Mouse (Mus musculus): Measurements from ENCODE around the gene Chga.

Gene Chga

GRCm38 (mm10) chr12:102554721-102555516, at the start of gene Chga:
Chga (plus strand) TSS chr12:102554969.
- DNase-seq: peak; percentile 54 to 60

DNA sequence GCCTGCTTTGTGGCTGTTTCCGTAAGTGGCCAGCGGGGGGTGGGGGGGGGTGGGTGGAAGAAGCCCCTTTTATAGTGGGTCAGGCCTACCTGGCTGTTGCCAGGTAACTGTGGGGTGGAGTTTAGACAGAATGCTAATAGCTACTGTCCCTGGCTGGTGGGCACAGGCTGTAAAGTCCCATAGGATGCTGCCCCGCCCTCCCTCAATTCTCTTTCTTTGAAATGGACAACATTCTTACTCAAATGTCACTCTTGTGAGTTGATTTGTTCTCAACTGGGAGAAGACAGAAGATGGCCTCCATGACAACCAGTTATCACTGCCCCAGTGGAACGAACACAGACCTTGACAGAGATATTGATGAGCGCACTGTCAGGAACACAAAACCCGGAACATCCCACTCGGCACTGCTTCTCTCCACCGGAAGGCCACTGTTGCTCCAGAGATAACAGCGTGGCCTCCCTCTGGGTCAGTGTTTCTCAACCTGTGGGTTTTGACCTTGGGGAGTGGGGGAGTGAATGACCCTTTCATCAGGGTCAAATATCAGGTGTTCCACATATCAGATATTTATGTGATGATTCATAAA, 49.5 kb upstream of the Chga start:
- no peak for DNase-seq

DNA sequence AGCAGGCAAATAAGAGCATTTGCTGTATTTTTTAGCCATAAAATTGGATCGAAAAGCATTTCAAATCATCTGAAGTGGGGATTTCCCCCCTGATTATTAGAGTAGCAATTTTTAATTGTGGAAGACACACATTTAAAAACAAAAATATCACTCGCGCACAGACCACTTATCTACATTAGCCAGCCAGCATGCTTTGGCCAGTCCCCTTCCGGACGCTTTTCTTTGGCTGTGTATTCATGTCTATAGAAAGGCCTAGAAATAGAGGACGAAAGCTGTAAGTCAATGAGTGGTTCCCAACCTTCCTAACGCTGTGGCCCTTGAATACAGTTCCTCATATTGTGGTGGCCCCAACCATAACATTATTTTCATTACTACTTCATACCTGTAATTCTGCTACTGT, 48.8 kb upstream of the Chga start:
- no peak for DNase-seq

DNA sequence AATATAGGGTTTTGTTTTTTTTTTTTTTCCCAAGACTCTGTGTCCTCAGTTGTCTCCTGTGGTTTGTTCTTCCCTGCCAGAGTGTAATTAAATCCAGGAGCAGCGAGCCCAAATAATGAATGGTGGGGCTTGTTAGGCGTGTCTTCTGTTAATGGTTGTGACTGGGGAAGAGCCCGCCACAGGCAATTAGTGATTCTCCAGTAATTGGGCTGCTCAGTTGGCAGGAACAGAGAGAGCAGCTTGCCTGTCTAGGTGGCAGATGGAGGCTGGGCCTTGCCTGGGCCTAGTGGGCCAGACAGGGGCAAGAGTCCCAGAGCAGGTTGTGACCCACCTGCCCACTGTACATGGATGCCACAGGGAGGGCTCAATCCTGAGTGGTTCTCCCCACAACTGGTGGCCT, 43.4 kb upstream of the Chga start:
- DNase-seq: no peak

GRCm38 (mm10) chr12:102514151-102514550, 40.6 kb upstream of the Chga start:
- DNase-seq: no peak

GRCm38 (mm10) chr12:102514751-102515150, 40.0 kb upstream of the Chga start:
- DNase-seq: no peak

- DNase-seq: no peak
These were observed 38.6 kb upstream of the Chga start for GRCm38 (mm10) chr12:102516151-102516550.

DNA sequence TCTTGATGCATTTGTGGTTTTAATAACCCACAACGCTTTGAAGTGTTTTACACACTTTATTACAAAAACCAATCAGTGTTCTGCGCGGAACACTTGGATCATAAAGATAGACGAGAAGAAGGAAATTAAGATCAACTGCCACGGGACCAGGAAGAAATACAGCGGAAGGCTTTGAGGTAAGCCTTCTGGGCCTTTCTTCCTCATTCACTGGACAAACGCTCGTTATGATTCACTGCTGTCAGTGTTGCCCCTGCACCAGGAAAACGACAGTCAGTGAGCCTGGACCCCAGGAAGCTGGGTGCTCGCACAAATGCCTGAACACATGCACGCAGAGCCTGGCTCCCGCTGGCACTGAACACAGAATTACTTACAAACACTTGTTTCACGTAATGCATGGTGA, 37.1 kb upstream of the Chga start:
- DNase-seq: no peak

GRCm38 (mm10) chr12:102519929-102520720, 34.6 kb upstream of the Chga start:
- DNase-seq: no peak

GRCm38 (mm10) chr12:102521777-102522319, 32.9 kb upstream of the Chga start:
- no peak for DNase-seq

- no peak for DNase-seq
These were observed 30.6 kb upstream of the Chga start for GRCm38 (mm10) chr12:102524216-102524615.

DNA sequence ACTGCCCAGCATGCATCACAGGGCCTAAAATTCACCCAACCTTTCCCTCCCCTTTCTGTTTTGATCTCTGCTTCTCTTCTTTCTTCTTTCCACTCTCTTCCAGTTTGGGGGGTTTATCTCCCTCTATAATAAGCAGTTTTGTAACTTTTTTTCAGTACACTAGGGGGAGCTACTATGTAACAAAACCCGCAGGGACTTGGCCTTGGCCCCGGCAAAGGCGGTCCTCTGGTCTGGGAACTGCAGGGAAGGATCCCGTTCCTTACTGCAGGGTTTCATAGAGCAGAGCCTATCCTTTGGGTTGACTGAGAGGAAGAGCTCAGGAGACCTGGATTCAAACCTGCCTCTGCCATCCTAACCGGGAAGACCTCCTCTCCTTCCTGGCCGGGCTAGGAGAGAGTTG, 30.0 kb upstream of the Chga start:
- no peak for DNase-seq

GRCm38 (mm10) chr12:102527989-102528388, 26.8 kb upstream of the Chga start:
- no peak for DNase-seq

- no peak for DNase-seq
These were observed 19.0 kb upstream of the Chga start for GRCm38 (mm10) chr12:102535796-102536195.

DNA sequence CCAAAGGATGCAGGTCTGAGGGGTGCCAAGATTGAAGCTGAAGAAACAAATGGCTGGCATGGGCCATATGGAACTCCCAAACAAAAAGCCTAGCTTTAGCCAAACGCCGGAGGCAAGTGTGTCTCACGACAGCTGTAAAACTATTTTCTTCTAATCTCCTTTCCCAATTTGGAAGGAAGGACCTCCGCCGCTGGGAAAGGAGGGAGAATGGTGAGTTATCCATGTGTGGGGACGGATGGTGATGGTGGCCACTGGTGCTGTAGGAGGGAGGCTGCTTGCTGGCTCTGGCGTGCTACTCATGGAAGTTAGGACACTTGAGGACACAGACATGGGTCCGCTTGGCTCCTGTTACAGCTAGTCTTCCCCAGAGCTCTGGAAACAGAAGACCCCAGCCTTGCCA, 14.5 kb upstream of the Chga start:
- DNase-seq: no peak

DNA sequence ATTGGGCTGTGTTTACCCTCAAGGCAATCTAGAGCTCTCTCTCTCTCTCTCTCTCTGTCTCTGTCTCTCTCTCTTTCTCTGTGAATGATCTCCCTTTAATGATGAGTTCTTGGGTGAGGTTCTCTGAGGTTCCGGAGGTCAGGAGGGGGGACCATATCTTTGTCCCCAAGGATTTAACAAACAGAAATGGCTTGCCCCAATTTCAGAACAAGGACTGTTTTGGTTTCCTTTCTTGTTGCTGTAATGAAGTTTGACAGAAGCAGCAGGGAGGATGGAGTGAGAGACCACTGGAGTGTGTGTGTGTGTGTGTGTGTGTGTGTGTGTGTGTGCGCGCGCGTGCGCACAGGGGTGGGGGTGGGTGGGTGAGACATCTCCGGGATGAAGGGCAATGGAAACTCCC, 13.6 kb upstream of the Chga start:
- DNase-seq: no peak

- DNase-seq: no peak
These were observed 9.6 kb upstream of the Chga start for GRCm38 (mm10) chr12:102545122-102545521.

GRCm38 (mm10) chr12:102550529-102550928, 4.2 kb upstream of the Chga start:
- DNase-seq: peak; percentile 53 to 64

DNA sequence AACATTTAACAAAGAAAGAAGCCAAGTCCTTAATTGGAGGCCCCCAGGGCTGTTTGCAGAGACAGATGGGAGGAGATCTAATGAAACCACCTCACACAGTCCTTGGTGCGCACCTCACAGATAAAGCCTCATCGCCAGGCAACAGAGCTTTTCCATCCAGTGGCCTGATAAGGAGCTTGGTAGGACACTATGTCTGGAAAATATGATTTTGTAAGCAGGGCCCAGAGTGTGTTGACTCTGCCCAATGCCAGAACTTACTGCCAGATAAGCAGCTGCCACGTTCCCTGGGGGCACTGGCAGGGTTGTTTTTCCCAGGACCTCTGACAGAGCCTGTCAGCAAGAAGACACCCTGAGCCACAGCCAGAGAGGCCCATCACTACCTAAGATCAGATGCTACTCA, 3.6 kb upstream of the Chga start:
- no peak for DNase-seq

DNA sequence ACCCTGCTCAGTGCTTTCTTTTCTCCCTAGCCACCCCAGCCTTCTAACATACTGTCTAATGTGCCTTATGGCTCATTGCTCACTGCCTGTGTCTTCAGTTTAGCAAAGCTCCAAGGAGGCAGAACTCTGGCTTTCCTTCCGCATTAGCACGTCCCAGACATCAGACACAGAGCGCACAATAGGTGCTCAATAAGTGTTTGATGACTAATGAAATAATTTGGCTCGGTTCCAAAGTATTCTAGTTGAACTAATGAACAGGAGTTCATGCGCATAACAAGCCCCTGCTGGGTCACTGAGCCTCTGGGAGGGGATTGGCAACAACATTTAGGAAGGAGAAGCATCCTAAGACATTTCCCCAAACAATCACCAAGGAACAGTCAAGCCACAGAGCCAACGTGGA, 2.8 kb upstream of the Chga start:
- DNase-seq: no peak

GRCm38 (mm10) chr12:102553705-102554275, 979 bp upstream of the Chga start:
- DNase-seq: no peak

GRCm38 (mm10) chr12:102555850-102556249, 1.1 kb downstream of the Chga start:
- DNase-seq: no peak

DNA sequence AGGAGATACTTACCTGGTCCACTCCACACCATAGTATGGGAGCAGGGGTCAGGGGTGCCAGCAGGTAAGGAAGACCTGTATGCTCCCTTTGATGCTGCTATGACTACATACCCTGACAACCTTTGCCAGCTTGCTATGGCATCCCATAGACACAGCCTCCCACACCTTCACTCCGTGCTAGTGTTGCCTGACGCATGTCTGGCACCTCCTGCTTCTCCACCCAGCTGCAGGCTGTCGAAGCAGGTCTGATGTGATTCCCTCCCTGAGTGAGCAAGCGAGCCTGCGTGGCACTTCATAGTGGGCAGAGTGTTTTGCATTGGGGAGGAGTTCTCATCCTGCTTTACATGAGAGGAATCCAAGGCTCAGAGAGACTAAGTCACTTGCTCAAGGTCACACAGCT, 2.6 kb downstream of the Chga start:
- DNase-seq: no peak
